Mouse (Mus musculus) cortical plate, adult 2 months (tissue): Measurements from ENCODE around the gene Ube2e1.

Experiments used
- CTCF ChIP-seq: fragments of 200-500 bp; IDR thresholded peaks from 2 replicates; pipeline ENCODE4 v1.5.1; 2011; ENCODE audit warnings: mild to moderate bottlenecking, control low read depth, low read length; ENCODE audit not compliant: insufficient read depth; ENCODE audit errors: extremely low read depth
- POLR2A ChIP-seq: fragments of 200-500 bp; IDR thresholded peaks from 2 replicates; pipeline ENCODE4 v1.6.1; 2011; ENCODE audit warnings: mild to moderate bottlenecking, low read length, control low read depth; ENCODE audit not compliant: insufficient read depth; ENCODE audit errors: extremely low read depth

- no peak for TF ChIP-seq CTCF
- no peak for TF ChIP-seq POLR2A
These were observed 37.4 kb upstream of the Ube2e1 start for GRCm38 (mm10) chr14:18369031-18369430.
